Mouse (Mus musculus): ENCODE measurements around the gene Mettl18.

The Mettl18 gene

GRCm38 (mm10) chr1:164043549-164043948 lies 48.9 kb downstream of the Mettl18 start:
- no peak for DNase-seq (ENCODE audit: low spot score)
